ENCODE assay signal across 8 mouse cellular contexts in genomic region chr8:108419162-108419844, GRCm38 (mm10).
DNase-seq lines count a peak whose midpoint lies in the region; ATAC-seq lines count a peak whose summit lies in the region.

No protein-coding gene starts in this region.

- no peak overlapping the region for H3K9ac ChIP-seq in hindbrain, embryonic 11.5 days (ENCODE audit: low read depth, low read length)
- H3K9ac ChIP-seq in hindbrain, embryonic 15.5 days: no peak overlapping the region
- no peak overlapping the region for H3K9ac ChIP-seq in midbrain, embryonic 14.5 days (replicated peaks; ENCODE audit: low read length)
- H3K9ac ChIP-seq in heart, embryonic 12.5 days: no peak overlapping the region

- H3K4me3 ChIP-seq in hindbrain, embryonic 10.5 days: no peak overlapping the region
- no peak overlapping the region for H3K4me3 ChIP-seq in hindbrain, embryonic 11.5 days (ENCODE audit: low read depth, low read length)
- H3K4me3 ChIP-seq in hindbrain, embryonic 15.5 days: no peak overlapping the region
- H3K4me3 ChIP-seq in midbrain, embryonic 14.5 days (replicated peaks; ENCODE audit: low read depth, low read length): no peak overlapping the region
- H3K4me3 ChIP-seq in heart, embryonic 12.5 days: no peak overlapping the region

- no peak overlapping the region for H3K4me2 ChIP-seq in hindbrain, embryonic 11.5 days (replicated peaks; ENCODE audit: low read depth, low read length)
- no peak overlapping the region for H3K4me2 ChIP-seq in hindbrain, embryonic 15.5 days
- H3K4me2 ChIP-seq in midbrain, embryonic 14.5 days (ENCODE audit: low read length): no peak overlapping the region
- H3K4me2 ChIP-seq in heart, embryonic 12.5 days: no peak overlapping the region

- peak overlapping the region; percentile 72 for H3K27ac ChIP-seq in hindbrain, embryonic 10.5 days
- H3K27ac ChIP-seq in hindbrain, embryonic 11.5 days (ENCODE audit: low read depth, low read length): no peak overlapping the region
- 0 out of 2 replicates have a peak overlapping the region, but pooled peaks have one; percentile 44 for H3K27ac ChIP-seq in hindbrain, embryonic 15.5 days (replicated peaks)
- 0 out of 2 replicates have a peak overlapping the region, but pooled peaks have one; percentile 20 for H3K27ac ChIP-seq in midbrain, embryonic 14.5 days (replicated peaks; ENCODE audit: low read depth, low read length)
- no peak overlapping the region for H3K27ac ChIP-seq in heart, embryonic 12.5 days (ENCODE audit: poor library complexity, severe bottlenecking)

- peaks cover 27% of the 10 kb centered on the region for H3K4me1 ChIP-seq in hindbrain, embryonic 10.5 days (replicated peaks)
- H3K4me1 ChIP-seq in hindbrain, embryonic 11.5 days (replicated peaks; ENCODE audit: control insufficient read depth, insufficient read depth, low read length): peaks cover 7% of the 10 kb centered on the region; the same call in 1 of the 2 replicates
- peaks cover 10% of the 10 kb centered on the region for H3K4me1 ChIP-seq in hindbrain, embryonic 15.5 days (replicated peaks)
- H3K4me1 ChIP-seq in midbrain, embryonic 14.5 days (ENCODE audit: control insufficient read depth, insufficient read depth, low read length): peaks cover 15% of the 10 kb centered on the region; the same call in 1 of the 2 replicates
- no peaks in the 10 kb centered on the region for H3K4me1 ChIP-seq in heart, embryonic 12.5 days (replicated peaks)

- WGBS in hindbrain, embryonic 10.5 days: 56% methylated on average over 15 of the region's 15 CpGs
- 42% methylated on average over 15 of the region's 15 CpGs for WGBS in hindbrain, embryonic 11.5 days
- WGBS in hindbrain, embryonic 15.5 days: 30% methylated on average over 15 of the region's 15 CpGs
- WGBS in midbrain, embryonic 14.5 days: 32% methylated on average over 15 of the region's 15 CpGs
- 67% methylated on average over 15 of the region's 15 CpGs for WGBS in heart, embryonic 12.5 days

- no peak; the same call in 1 of the 2 replicates for ATAC-seq in hindbrain, embryonic 11.5 days (ENCODE audit: low FRiP score)
- ATAC-seq in hindbrain, embryonic 15.5 days (ENCODE audit: low FRiP score, low read depth): peak; percentile 48; the same call in 1 of the 2 replicates
- ATAC-seq in midbrain, embryonic 14.5 days (ENCODE audit: low FRiP score, low TSS enrichment): no peak
- ATAC-seq in heart, embryonic 12.5 days (ENCODE audit: insufficient number of reproducible peaks, low FRiP score): no peak

- DNase-seq in hindbrain, embryonic 10.5 days (ENCODE audit: low spot score): peak; percentile 52
- no peak for DNase-seq in hindbrain, embryonic 11.5 days (ENCODE audit: low spot score)
- peak; percentile 51 for DNase-seq in embryo, embryonic 10.5 days (ENCODE audit: low spot score)
- DNase-seq in midbrain, embryonic 14.5 days: peak; percentile 56
- no peak for DNase-seq in lung, postnatal 25 days (ENCODE audit: low spot score)
- no peak for DNase-seq in kidney, adult 9 months

- H3K27me3 ChIP-seq in hindbrain, embryonic 10.5 days (ENCODE audit: insufficient read depth, poor library complexity, severe bottlenecking): peaks cover 15% of the 10 kb centered on the region; the same call in 1 of the 2 replicates
- peaks cover 3% of the 10 kb centered on the region; the same call in 1 of the 2 replicates for H3K27me3 ChIP-seq in hindbrain, embryonic 11.5 days (ENCODE audit: control insufficient read depth, insufficient read depth, low read length)
- H3K27me3 ChIP-seq in hindbrain, embryonic 15.5 days: no peaks in the 10 kb centered on the region
- H3K27me3 ChIP-seq in midbrain, embryonic 14.5 days (ENCODE audit: control insufficient read depth, insufficient read depth, low read length): no peaks in the 10 kb centered on the region
- H3K27me3 ChIP-seq in heart, embryonic 12.5 days (replicated peaks): no peaks in the 10 kb centered on the region

- no peaks in the 10 kb centered on the region for H3K9me3 ChIP-seq in hindbrain, embryonic 10.5 days
- H3K9me3 ChIP-seq in hindbrain, embryonic 11.5 days (ENCODE audit: control insufficient read depth, low read length): no peaks in the 10 kb centered on the region
- no peaks in the 10 kb centered on the region for H3K9me3 ChIP-seq in hindbrain, embryonic 15.5 days
- no peaks in the 10 kb centered on the region for H3K9me3 ChIP-seq in midbrain, embryonic 14.5 days (ENCODE audit: control insufficient read depth, low read length)
- no peaks in the 10 kb centered on the region for H3K9me3 ChIP-seq in heart, embryonic 12.5 days (replicated peaks)

- H3K36me3 ChIP-seq in hindbrain, embryonic 10.5 days: no peaks in the 10 kb centered on the region
- H3K36me3 ChIP-seq in hindbrain, embryonic 11.5 days (ENCODE audit: control insufficient read depth, insufficient read depth, low read length): no peaks in the 10 kb centered on the region
- H3K36me3 ChIP-seq in hindbrain, embryonic 15.5 days: no peaks in the 10 kb centered on the region
- no peaks in the 10 kb centered on the region for H3K36me3 ChIP-seq in midbrain, embryonic 14.5 days (ENCODE audit: control insufficient read depth, insufficient read depth, low read length)
- H3K36me3 ChIP-seq in heart, embryonic 12.5 days: no peaks in the 10 kb centered on the region

Comparison
In these comparisons a context has a peak if more than half of its experiments do, and no peak if none do; other contexts are left out.
1. DNase-seq: peak in hindbrain, embryonic 10.5 days (single experiment), embryo, embryonic 10.5 days (single experiment) and midbrain, embryonic 14.5 days (single experiment); none in hindbrain, embryonic 11.5 days (single experiment), lung, postnatal 25 days (single experiment) and kidney, adult 9 months (single experiment).
2. H3K27ac ChIP-seq: peak in hindbrain, embryonic 10.5 days (single experiment), hindbrain, embryonic 15.5 days (single experiment) and midbrain, embryonic 14.5 days (single experiment); none in hindbrain, embryonic 11.5 days (single experiment) and heart, embryonic 12.5 days (single experiment).